Mouse (Mus musculus) left cerebral cortex, postnatal 36 days (tissue): Measurements from ENCODE around the gene Spg11. TPM values are rescaled to one million over a fixed set of nuclear protein-coding genes. Genes with fewer than 3 reads are reported as not detected.
"Not testable (repeated sequence)": the region's sequence is repeated elsewhere in the genome, so short reads cannot be mapped to it uniquely, and the experiment has no call there.

Source experiments
- DNase-seq, 2 experiments: peaks; one replicate each; pipeline ENCODE4 v3.0.0; 2021 to 2022; ENCODE audit warnings: low spot score in 2 of 2, mixed read lengths in 1 of 2
- intact Hi-C: fragments of 180-260 bp; cut with DNase I; formaldehyde crosslinking; loops from one replicate; pipeline ENCODE4 v1.15.1; 2025
- total RNA-seq, 2 experiments: library from RNA; stranded (reverse); gene quantifications; 2 replicates each; pipeline ENCODE4 v1.2.3; 2021

Gene Spg11
- total RNA-seq, 2 experiments from 2014 or later, result 14.4 to 16.4 TPM

DNA sequence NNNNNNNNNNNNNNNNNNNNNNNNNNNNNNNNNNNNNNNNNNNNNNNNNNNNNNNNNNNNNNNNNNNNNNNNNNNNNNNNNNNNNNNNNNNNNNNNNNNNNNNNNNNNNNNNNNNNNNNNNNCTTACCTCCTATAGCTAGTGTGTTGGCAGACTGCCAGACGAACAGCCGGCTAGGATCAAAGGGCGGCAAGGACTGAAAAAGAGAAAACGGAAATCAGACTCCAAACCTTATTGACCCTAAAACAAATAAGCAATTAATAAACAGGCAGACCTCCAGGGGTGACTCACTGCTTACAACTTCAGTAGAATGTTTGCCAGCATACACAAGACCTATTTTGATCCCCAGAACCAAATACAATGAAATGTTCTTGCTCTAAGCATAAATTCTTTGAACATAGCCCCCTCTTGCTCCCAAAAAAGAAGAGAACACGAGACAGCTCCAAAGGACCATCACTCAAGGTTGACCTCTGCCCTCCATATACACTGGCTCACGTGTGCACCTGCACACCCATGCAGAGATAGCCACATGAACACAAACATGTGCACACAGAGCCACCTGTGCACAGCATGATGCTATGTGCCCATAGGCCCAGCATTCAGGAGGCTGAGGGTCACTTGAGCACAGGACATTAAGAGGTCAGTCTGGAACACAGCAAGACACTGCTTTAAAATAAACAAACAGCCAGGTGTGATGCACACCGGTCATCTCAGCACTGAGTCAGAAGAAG is 36.3 kb downstream of the Spg11 start:
- intact Hi-C loops, result no loop called here
- no peak for DNase-seq

DNA sequence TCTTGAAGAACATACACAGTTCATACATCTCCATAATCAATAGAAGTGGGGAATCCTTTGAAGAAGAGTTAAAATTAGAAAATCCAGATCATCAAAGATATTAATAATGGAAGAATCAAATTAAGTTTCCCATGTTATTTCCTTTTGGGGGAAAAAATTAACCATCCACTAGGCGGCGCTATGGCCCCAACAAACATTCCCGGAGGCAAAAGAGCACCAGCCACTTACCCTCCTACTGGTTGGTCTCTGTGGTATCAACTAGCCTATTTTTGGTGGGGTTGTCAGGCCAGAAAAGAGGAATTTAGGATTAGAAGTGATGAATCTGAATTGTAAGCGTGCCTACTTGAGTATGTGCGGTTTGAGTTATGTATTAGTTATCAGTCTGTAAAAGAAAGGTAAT is 48.3 kb downstream of the Spg11 start:
- intact Hi-C loops, result loop anchor here (2.0 to 10.0 kb wide), 2 partner anchors 91 to 175 kb away; partner anchors contain the start of gene Trim69
- no peak for DNase-seq

- intact Hi-C loops, result no loop called here
- no peak for DNase-seq
These were observed 48.9 kb downstream of the Spg11 start for GRCm38 (mm10) chr2:122069144-122069912.

DNA sequence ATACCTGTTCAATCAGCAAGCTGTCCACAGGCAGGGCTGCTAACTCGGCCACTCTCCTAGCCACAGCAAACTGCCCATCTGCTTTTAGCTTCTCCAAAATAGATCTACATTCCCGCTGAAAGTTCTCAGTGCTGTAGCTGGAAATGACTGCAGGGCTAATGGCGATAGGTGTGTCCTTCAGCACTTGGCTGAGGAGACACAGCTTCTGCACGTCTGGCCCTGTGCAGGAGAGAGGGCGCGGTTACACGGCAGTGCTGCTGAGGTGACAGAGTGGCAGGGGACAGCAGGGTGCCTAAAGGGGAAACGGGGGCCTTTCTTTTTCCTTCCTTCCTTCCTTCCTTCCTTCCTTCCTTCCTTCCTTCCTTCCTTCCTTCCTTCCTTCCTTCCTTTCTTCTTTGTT is 51.9 kb downstream of the Spg11 start:
- intact Hi-C loops, result no loop called here
- DNase-seq, result no peak

- no peak for DNase-seq
- intact Hi-C loops, result no loop called here
These were observed 52.8 kb downstream of the Spg11 start for GRCm38 (mm10) chr2:122065200-122065969.

GRCm38 (mm10) chr2:122059365-122060115 is 58.6 kb downstream of the Spg11 start:
- DNase-seq, result no peak
- intact Hi-C loops, result no loop called here

DNA sequence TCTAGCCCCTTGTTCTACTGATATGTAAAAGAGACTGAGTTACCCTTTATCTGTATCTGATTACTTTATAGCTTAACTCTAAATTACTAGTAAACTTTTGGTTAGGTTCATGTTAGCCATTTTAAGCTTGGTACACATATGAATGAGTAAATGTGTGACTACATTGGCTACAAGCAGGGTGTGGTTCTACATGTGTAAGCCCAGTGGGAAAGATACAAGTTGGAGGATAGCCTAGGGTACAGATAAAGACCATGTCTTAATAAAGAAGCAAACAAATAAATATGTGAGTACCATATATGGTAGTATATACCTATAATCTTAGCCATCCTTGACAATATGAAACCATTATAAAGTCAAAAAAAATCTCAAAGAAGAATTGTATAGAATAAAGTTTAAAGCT is 74.3 kb downstream of the Spg11 start:
- intact Hi-C loops, result no loop called here
- DNase-seq, result no peak

DNA sequence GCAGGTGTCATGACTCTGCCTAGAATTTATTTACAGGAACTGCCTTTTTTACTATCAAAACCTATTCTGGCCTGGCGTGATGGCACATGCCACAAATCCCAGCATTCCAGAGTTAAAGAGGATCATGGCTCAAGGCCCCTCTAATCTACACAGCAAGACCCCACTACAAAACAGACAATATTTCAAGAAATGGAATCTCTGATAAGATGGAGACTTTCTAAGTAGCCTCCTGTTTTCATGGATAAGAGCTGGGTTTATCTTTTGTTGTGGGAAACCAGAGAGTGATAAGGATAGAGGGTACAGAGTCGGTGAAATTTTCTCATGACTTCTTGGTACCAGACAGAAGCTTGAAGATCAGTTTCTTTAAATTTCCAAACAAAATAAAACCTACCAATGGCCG is 82.1 kb downstream of the Spg11 start:
- no peak for DNase-seq

GRCm38 (mm10) chr2:122031970-122032369 is 86.2 kb downstream of the Spg11 start:
- intact Hi-C loops, result no loop called here
- DNase-seq, result no peak

More for the DNA sequence above, 82.1 kb downstream of the Spg11 start:
- intact Hi-C loops, result no loop called here

DNA sequence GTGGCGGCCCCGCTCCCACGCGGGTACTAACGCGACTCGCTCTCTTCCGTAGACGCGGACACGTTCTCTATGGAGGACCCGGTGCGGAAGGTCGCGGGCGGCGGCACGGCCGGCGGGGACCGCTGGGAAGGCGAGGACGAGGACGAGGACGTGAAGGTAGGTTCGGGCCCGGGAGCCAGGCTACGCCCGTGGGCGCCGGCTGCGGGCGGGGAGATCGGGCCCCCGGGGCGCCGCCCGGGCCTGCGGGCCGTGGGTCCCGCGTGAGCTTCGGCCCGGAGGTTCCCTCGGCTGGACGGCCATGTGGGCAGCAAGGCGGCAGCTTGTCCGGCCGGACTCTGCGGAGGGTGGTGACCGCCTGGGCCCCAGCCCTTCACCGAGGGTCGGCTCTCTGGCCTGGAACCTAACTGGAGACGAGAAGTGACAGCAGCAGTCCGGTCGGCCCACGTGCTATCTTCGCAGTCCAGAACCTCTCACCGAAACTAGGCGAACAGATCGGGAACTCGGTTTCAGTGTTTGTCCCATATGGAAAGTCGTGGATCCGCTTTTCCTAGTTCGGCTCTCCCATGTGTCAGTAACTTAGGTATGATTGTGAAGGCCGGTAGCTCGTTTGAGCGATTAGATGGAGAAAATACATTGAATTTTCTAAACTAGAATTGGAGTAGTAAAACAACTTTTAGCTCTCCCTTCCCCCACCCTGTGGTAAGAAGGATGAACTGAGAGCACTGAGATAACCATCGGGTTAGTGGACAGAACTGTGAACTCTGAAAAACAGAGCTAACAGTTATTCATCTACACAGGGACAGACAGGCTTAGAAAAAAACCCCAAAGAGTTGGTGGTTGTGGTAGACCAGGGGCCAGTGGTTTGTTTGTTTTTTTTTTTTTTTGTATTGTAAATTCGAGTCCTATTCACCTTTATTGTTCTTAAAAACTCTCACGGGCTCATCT is 89.2 kb downstream of the Spg11 start:
- intact Hi-C loops, result loop anchor here (10.0 kb wide), 1 partner anchor 1624 kb away; the partner anchor contains the start of genes Ganc and Tmem87a
- no peak for DNase-seq

- intact Hi-C loops, result loop anchor here (10.0 kb wide), 1 partner anchor 1623 kb away; the partner anchor contains the start of genes Ganc and Tmem87a
- DNase-seq, result peak; percentile 86 to 92
These were observed 90.1 kb downstream of the Spg11 start, which contains the start of gene Eif3j1 for GRCm38 (mm10) chr2:122027862-122028755. Gene Eif3j1 (plus strand): TSS chr2:122028546.

DNA sequence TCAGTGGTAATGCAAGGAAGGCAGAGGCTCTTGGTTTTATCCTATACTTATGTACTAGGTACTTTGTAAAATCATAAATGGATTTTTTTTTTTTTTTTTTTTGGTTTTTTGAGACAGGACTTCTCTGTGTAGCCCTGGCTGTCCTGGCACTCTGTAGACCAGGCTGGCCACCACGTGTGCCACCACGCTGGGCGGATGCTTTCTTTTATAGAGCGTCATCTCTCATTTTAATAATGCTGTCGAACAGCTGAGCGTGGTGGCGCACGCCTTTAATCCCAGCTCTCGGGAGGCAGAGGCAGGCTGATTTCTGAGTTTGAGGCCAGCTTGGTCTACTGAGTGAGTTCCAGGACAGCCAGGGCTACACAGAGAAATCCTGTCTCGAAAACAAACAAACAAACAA is 91.1 kb downstream of the Spg11 start:
- intact Hi-C loops, result loop anchor here (10.0 kb wide), 1 partner anchor 1622 kb away; the partner anchor contains the start of genes Ganc and Tmem87a
- not testable (repeated sequence) for DNase-seq

- intact Hi-C loops, result loop anchor here (10.0 kb wide), 1 partner anchor 1617 kb away; the partner anchor contains the start of genes Ganc and Tmem87a
- no peak for DNase-seq
These were observed 95.9 kb downstream of the Spg11 start for GRCm38 (mm10) chr2:122022284-122022683.

DNA sequence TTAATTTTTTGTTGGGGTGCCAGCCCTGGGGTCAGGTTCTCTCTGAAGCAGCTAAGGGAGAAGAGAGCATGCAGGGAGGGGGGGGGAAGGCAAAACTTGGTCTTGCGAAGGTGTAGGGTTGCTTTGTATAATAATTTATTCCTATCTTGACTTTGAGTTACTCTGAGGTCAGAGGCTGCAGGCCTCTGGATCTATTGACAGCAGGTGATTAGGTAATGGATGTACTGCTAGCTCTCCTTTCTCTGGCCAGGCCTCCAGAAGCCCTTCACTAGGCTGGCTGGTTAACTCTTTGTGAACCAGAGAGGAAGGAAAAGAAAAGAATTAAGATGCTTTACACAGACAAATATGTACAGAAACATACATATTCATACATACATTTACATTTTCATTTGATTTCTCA is 99.5 kb downstream of the Spg11 start:
- intact Hi-C loops, result no loop called here
- DNase-seq, result no peak

DNA sequence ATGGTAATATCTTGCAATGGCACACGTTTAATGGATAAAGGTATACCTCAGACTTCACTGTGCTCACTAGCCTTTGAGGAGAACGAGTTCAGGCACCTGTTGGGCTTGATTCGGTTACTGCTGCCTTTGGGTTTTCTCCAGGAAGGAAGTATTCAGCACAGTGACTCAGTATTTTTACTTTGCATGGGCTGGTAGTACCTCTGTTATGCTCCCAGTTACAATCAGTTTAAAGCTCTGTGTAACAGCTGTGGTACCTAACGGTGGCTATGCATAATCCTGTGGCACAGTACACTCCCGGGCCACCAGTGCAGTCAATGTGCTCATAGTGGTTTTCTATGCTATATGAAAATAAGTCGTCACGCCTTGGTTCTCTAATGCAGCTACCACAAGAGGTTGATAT is 106.7 kb downstream of the Spg11 start:
- intact Hi-C loops, result no loop called here
- DNase-seq, result no peak

DNA sequence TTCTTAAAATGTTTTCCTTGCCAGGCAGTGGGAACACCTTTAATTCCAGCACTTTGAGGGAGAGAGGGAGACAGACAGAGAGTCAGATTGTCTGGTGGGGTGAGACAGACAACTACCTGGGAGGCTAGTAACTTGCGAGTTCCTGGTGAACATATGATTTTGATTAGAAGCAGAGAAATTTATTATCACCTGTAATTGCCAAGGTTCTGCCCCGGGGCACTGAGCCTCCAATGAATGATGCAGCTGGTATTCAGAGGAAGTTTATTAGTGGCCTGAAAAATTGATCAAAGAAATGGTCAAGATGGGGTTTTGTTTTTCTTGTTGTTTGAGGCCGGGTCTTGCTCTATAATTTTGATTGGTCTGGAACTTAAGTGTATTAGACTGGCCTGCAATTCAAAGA is 109.4 kb downstream of the Spg11 start:
- DNase-seq, result no peak
- intact Hi-C loops, result no loop called here
